Mouse (Mus musculus): ENCODE measurements at regions not wholly inside any gene's neighbourhood (a gene's known extent, or its start where the extent isn't known, plus 50 kb on each side); places are given as distances from the start of the nearest gene placed in this dataset.

DNA sequence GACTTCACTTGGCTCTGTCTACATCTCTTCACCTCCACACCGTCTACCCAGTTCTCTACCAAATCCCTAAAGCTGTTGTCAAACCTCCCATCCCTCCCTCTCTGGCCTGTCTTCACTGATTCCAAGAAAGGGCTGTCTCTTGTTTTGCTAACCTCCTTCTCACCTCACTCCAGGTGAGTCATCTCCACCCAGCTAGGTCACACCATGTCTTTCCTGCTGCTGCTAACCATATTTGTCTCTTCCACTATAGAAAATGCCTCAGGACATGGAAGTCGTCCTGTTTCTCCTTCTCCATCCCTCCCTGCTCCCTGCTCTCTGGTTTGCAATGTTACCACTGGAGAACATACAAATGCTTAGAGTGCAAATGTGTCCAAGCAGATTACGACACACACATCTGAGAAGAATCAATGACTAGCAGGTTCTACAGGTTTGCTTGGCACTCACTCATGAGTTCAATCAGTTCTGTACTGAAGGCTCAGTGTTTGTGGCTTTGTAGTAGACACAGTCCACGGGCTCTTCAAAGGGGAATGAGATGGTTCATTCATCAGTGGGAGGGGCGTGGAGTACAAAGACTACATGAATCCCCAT, 424.1 kb downstream of the Fgf9 start:
- TF ChIP-seq CTCF (IDR thresholded peaks at IDR 0.05; ENCODE audit: low read depth) (no peak), EP300 (IDR thresholded peaks at IDR 0.05; ENCODE audit: low read depth) (no peak)
